Mouse (Mus musculus) R1 (cell line): ENCODE data around the gene E4f1.

ENCODE experiments used
- DNase-seq: peaks from one replicate; pipeline ENCODE4 v3.0.0-alpha.2; 2018; ENCODE audit warnings: low read depth, low spot score

The E4f1 gene

GRCm38 (mm10) chr17:24469910-24470602 lies at the start of gene E4f1, which contains the start of gene Pgp:
TSS of gene E4f1 (minus strand) at chr17:24470313.
TSS of gene Pgp (plus strand) at chr17:24470392.
- peak; percentile 98 for DNase-seq

GRCm38 (mm10) chr17:24514270-24515257 lies 44.5 kb upstream of the E4f1 start:
- DNase-seq = no peak

GRCm38 (mm10) chr17:24513609-24514008 lies 43.5 kb upstream of the E4f1 start:
- DNase-seq = peak; percentile 67

GRCm38 (mm10) chr17:24507806-24508460 lies 37.8 kb upstream of the E4f1 start:
- DNase-seq = no peak

- peak; percentile 48 for DNase-seq
Observed at GRCm38 (mm10) chr17:24507129-24507664, 37.1 kb upstream of the E4f1 start.

- DNase-seq = peak; percentile 38
Observed at GRCm38 (mm10) chr17:24506332-24507070, 36.4 kb upstream of the E4f1 start.

- no peak for DNase-seq
Observed at GRCm38 (mm10) chr17:24505286-24505955, 35.3 kb upstream of the E4f1 start.

GRCm38 (mm10) chr17:24504085-24504484 lies 34.0 kb upstream of the E4f1 start:
- DNase-seq = no peak

GRCm38 (mm10) chr17:24502208-24502607 lies 32.1 kb upstream of the E4f1 start:
- peak; percentile 69 for DNase-seq

GRCm38 (mm10) chr17:24496026-24496425 lies 25.9 kb upstream of the E4f1 start:
- no peak for DNase-seq

- no peak for DNase-seq
Observed at GRCm38 (mm10) chr17:24495443-24495842, 25.3 kb upstream of the E4f1 start.

GRCm38 (mm10) chr17:24494627-24495335 lies 24.7 kb upstream of the E4f1 start:
- peak; percentile 75 for DNase-seq

GRCm38 (mm10) chr17:24490399-24490798 lies 20.3 kb upstream of the E4f1 start:
- DNase-seq = peak; percentile 47

- no peak for DNase-seq
Observed at GRCm38 (mm10) chr17:24489265-24490030, 19.3 kb upstream of the E4f1 start.

GRCm38 (mm10) chr17:24488662-24489264 lies 18.6 kb upstream of the E4f1 start:
- peak; percentile 53 for DNase-seq

- DNase-seq = peak; percentile 55
Observed at GRCm38 (mm10) chr17:24488186-24488661, 18.1 kb upstream of the E4f1 start, which contains the start of gene Caskin1. TSS of gene Caskin1 (plus strand) at chr17:24488601.

GRCm38 (mm10) chr17:24485090-24485860 lies 15.2 kb upstream of the E4f1 start:
- no peak for DNase-seq
